Mouse (Mus musculus): ENCODE results near the gene Gm43064. TPM values are rescaled to one million over a fixed set of nuclear protein-coding genes. Genes with fewer than 3 reads are reported as not detected.

Gm43064 gene
- not detected for polyA plus RNA-seq (2017; shearing (Covaris generic))

DNA sequence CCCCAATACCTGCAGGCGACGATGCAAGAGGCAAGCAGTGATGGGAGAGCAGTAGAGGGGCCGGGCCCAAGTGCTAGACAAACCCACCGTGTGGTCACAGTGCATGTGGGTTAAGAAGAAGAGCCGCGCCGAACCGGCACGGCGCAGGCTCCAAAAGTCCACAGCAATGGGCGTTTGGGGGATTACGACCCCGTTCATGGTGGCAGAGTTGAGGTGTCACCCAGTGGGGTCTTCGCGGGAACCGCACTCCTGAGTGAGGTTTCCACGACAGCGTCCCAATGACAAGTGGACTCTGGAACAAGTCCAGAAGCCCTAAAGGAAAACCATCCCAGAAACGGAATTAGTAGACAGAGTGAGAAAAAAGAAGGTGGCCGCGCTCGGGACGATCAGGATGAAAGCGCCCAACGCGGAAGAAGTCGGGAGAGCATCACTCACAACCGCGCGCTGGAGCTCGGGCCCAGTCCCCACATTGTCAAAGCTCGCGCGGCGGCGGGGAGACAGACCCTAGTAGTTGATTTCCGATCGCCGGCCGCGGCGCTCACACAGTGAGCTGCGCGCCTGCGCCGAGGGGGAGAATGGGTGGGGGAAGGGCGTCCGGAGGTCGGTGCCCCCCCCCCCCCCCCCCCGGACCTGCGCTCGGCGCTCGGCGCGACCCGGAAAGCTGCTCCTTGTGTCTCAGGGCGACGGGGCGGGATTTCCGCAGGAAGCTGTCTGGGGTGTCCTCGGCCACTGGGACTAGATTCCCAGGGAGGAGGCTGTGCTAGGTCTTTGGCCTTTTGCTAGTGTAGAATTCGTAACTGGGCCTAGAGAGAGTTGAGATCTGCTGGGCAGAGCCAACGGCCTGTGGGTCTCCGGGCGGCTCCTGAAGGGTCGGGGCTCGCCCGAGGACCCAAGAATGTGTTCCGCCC is at the start of gene Gm43064, which contains the start of the genes Dclre1b and Ap4b1:
Gene Gm43064, plus strand, starts transcription at position 683 of the 908 bp plus-strand sequence.
Gene Dclre1b, minus strand, starts transcription at position 554 of the 908 bp plus-strand sequence.
Gene Ap4b1, plus strand, starts transcription at position 630 of the 908 bp plus-strand sequence.

DNA sequence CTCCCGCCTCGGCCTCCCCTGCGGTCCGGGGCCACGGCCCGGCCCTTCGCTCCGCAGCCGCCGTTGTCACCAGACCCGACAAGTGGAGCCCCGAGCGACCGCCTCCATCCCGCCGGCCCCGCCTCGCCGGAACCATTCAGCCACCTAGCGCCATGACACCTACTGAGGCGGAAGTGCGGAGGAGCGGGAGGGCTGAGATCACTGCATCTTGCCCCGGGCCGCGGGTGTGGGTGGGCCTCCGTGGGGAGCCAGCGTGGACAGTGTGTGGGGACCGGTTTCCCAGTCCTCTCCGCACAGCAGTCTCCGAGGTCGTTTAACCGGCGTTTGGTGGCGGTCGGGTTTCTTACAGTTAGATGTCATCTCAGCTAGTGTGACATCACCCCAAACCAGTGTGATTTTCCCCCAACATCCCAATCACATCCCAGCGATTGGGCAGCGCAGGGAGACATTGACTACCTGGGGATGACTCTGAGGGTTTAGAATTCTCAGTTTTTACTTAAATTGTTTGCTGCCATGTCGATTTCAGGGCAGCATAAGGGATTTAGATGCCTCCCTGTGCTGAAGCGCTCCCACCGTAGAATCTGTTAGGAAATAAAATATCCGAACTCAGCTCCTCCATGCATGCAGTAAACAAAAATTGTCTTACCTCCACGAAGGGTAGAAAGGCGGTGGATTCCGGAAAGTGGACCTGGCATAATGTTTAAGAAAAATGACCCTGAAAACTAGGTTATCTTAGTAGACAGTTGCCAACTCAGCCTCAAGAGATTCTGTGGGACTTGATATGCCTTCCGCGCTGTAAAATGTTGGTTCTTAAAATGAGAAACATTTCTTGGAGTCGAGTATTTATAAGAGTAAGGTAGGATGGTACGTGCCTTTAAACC is 17.9 kb upstream of the Gm43064 start, which contains the start of gene Hipk1:
Gene Hipk1, minus strand, starts transcription at position 334 of the 881 bp plus-strand sequence.

DNA sequence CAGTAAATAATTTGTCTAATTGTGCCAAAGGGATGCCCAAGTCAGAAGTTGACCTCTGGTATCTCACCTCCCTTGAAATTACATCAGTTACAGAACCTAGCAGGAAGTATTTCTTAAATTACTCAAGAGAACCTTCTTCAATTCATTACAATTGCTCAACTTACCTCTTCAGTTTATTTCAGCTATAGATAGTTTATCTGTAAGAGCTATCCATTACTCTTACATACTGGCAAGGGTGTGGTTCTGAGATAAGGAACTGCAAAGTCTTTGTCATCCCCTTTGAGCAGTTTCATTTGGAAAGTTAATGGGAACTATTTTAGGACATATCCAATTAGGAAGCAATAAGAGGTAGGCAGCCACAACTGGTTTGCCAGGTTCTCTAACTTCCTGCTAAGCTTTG is 23.1 kb downstream of the Gm43064 start, which contains the start of gene Bcl2l15:
Gene Bcl2l15, plus strand, starts transcription at position 176 of the 400 bp plus-strand sequence.

DNA sequence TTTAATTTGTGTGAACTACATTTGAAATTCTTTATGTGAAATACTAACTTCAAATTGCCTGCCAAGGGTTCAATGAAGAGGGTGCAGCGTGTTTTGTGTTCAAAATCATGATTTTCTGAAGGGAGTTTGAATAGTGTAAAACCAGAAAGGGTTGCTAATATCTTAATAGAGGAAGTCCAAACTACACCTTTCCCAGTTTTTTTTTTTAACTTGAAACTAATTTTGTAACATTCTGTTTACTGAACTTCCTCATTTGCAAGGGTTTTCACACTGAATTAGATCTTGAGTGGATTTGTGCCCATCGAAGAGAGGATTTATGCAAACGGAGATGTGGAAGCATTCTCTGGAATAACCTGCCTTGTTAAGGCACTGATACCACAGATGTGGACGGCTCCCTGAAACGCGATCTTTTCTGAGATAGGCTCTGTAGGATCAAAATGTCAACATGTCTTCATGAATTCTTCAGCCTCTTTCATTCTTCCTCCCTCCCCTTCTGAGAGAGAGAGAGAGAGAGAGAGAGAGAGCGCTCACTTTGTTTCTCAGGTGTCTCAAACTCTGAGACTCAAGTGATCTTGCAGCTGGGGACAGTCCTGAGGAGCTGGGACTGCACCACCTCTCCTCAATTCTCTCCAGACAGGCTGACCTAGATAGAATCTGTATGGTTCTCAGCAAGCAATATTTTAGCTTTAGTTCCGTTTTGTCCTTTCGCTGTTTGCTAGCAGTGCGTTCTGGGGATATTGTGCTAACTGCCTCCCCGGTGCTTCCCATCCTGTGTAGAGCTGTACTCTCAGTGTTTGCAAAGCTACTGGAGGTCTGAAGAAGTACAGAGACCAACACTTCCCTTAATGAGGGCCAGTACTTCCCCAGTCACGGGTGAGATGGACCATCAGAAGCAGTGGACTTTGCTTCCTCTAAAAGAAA is 49.8 kb downstream of the Gm43064 start, which contains the start of gene Ptpn22:
Gene Ptpn22, plus strand, starts transcription at position 915 of the 921 bp plus-strand sequence.

Other genes starting within 250 kb of the Gm43064 start
- gene Syt6, start 234.3 kb upstream of the Gm43064 start, polyA plus RNA-seq (2017; shearing (Covaris generic)) = not detected
- gene Atg4a-ps, start 163.5 kb upstream of the Gm43064 start, polyA plus RNA-seq (2017; shearing (Covaris generic)) = 3.6 TPM
- gene Olfml3, start 71.6 kb upstream of the Gm43064 start, polyA plus RNA-seq (2017; shearing (Covaris generic)) = 0.33 TPM
- not detected for gene Gm10964, start 70.2 kb upstream of the Gm43064 start, polyA plus RNA-seq (2017; shearing (Covaris generic))
- gene Hipk1, start 18.0 kb upstream of the Gm43064 start, polyA plus RNA-seq (2017; shearing (Covaris generic)) = 16.6 TPM
- gene Dclre1b, start 129 bp upstream of the Gm43064 start, polyA plus RNA-seq (2017; shearing (Covaris generic)) = 30.8 TPM
- 41.3 TPM for gene Ap4b1, start 53 bp upstream of the Gm43064 start, polyA plus RNA-seq (2017; shearing (Covaris generic))
- gene Bcl2l15, start 23.0 kb downstream of the Gm43064 start, polyA plus RNA-seq (2017; shearing (Covaris generic)) = 4.1 TPM
- 400 TPM for gene Ptpn22, start 50.2 kb downstream of the Gm43064 start, polyA plus RNA-seq (2017; shearing (Covaris generic))
- 15.7 TPM for gene Rsbn1, start 104.5 kb downstream of the Gm43064 start, polyA plus RNA-seq (2017; shearing (Covaris generic))
- gene Phtf1, start 158.5 kb downstream of the Gm43064 start, polyA plus RNA-seq (2017; shearing (Covaris generic)) = 13.4 TPM